Mouse (Mus musculus): ENCODE results near the gene Asic1. TPM values are rescaled to one million over a fixed set of nuclear protein-coding genes. Genes with fewer than 3 reads are reported as not detected.

Gene Asic1
- polyA plus RNA-seq, 1 experiment from 2014 or later, result 54.5 TPM

DNA sequence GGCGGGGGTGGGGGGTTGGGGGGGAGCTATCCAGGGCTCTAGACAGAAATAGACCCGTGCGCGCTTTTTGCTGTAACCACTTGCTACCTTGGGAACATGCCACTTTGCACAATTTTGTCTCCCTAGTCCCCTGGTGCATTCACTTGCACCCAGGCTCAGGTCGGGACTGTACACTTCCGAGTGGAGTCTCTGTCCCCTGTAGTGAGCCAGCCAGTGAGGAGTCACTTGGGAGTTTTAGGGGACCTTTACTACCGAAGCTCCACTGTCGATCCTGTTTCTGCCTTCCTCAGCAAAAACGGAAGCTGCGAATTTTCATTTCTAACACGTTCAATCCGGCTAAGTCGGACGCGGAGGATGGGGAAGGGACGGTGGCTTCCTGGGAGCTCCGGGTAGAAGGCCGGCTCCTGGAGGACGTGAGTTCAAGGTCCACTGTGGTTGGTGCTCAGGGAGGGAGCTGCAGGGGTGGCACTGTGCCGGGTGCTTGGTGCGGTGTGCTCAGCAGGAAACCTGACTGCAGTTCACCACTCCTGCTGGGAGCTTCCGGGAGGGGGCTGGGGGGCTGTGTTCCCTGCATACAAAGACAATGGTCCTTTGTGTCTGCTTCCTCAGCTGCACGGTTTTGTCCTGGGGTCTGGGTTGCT lies 34.0 kb downstream of the Asic1 start:
- H3K36me3 ChIP-seq, result peaks cover 56% of the 10 kb centered on the region
- H3K27ac ChIP-seq, result peak overlapping the region; percentile 97
- no peaks in the 10 kb centered on the region for H3K27me3 ChIP-seq
- H3K9ac ChIP-seq (replicated peaks), result peak overlapping the region; percentile 98
- H3K4me2 ChIP-seq (replicated peaks), result peak overlapping the region; percentile 94
- WGBS, result 17% methylated on average over 23 of the region's 23 CpGs
- ATAC-seq, result no peak
- H3K4me3 ChIP-seq (replicated peaks), result peak overlapping the region; percentile 85
- peaks cover 32% of the 10 kb centered on the region for H3K4me1 ChIP-seq (replicated peaks)
- H3K9me3 ChIP-seq, result no peaks in the 10 kb centered on the region

GRCm38 (mm10) chr15:99704881-99705280 lies 34.7 kb downstream of the Asic1 start:
- H3K27me3 ChIP-seq, result no peaks in the 10 kb centered on the region
- peaks cover 32% of the 10 kb centered on the region for H3K4me1 ChIP-seq (replicated peaks)
- peak overlapping the region; percentile 85 for H3K4me3 ChIP-seq (replicated peaks)
- H3K27ac ChIP-seq, result peak overlapping the region; percentile 97
- WGBS, result 18% methylated on average over 7 of the region's 7 CpGs
- H3K4me2 ChIP-seq (replicated peaks), result peak overlapping the region; percentile 94
- peaks cover 58% of the 10 kb centered on the region for H3K36me3 ChIP-seq
- peak overlapping the region; percentile 98 for H3K9ac ChIP-seq (replicated peaks)
- ATAC-seq, result no peak
- no peaks in the 10 kb centered on the region for H3K9me3 ChIP-seq

- H3K9me3 ChIP-seq, result no peaks in the 10 kb centered on the region
- peak within 1 kb of the TSS; percentile 94 for H3K4me2 ChIP-seq (replicated peaks)
- ATAC-seq, result no peak
- H3K4me1 ChIP-seq (replicated peaks), result peaks cover 32% of the 10 kb centered on the region
- H3K36me3 ChIP-seq, result peaks cover 60% of the 10 kb centered on the region
- 56% methylated on average over 11 of the region's 11 CpGs for WGBS
- no peaks in the 10 kb centered on the region for H3K27me3 ChIP-seq
- peak within 1 kb of the TSS; percentile 85 for H3K4me3 ChIP-seq (replicated peaks)
- peak within 1 kb of the TSS; percentile 97 for H3K27ac ChIP-seq
- peak within 1 kb of the TSS; percentile 98 for H3K9ac ChIP-seq (replicated peaks)
These were observed 35.4 kb downstream of the Asic1 start, which contains the start of gene Gm17349 for GRCm38 (mm10) chr15:99705440-99706048. Gene Gm17349 (minus strand): TSS chr15:99705490.

DNA sequence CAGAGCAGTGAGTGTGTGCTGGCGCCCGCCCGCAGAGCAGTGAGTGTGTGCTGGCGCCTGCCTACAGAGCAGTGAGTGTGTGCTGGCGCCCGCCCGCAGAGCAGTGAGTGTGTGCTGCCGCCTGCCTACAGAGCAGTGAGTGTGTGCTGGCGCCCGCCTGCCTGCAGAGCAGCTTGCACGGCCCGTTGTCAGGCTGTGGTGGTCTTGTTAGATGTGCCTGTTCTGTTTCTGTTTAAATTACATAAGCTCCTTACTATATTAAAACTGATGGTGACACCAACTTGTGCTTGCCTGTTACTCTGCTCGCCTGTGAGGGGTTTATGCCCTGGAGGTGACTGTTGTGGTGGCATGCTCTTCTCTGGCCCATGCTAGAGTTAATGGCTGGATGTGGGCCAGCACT lies 38.0 kb downstream of the Asic1 start:
- no peaks in the 10 kb centered on the region for H3K27me3 ChIP-seq
- H3K4me3 ChIP-seq (replicated peaks), result no peak overlapping the region
- no peak for ATAC-seq
- H3K36me3 ChIP-seq, result peaks cover 86% of the 10 kb centered on the region
- WGBS, result 94% methylated on average over 13 of the region's 13 CpGs
- no peak overlapping the region for H3K27ac ChIP-seq
- no peaks in the 10 kb centered on the region for H3K9me3 ChIP-seq
- H3K4me1 ChIP-seq (replicated peaks), result peaks cover 36% of the 10 kb centered on the region
- no peak overlapping the region for H3K9ac ChIP-seq (replicated peaks)
- no peak overlapping the region for H3K4me2 ChIP-seq (replicated peaks)

GRCm38 (mm10) chr15:99710221-99711190 lies 40.3 kb downstream of the Asic1 start:
- H3K4me2 ChIP-seq (replicated peaks), result no peak overlapping the region
- H3K4me1 ChIP-seq (replicated peaks), result peaks cover 31% of the 10 kb centered on the region
- no peak overlapping the region for H3K27ac ChIP-seq
- no peak for ATAC-seq
- H3K9ac ChIP-seq (replicated peaks), result no peak overlapping the region
- peaks cover 94% of the 10 kb centered on the region for H3K36me3 ChIP-seq
- no peaks in the 10 kb centered on the region for H3K27me3 ChIP-seq
- 94% methylated on average over 10 of the region's 10 CpGs for WGBS
- H3K9me3 ChIP-seq, result no peaks in the 10 kb centered on the region
- no peak overlapping the region for H3K4me3 ChIP-seq (replicated peaks)

- Histone ChIP-seq H3K9me3 (no peaks in the 10 kb centered on the region), H3K4me1 (replicated peaks) (peaks cover 35% of the 10 kb centered on the region), H3K4me2 (replicated peaks) (no peak overlapping the region), H3K27me3 (no peaks in the 10 kb centered on the region), H3K27ac (no peak overlapping the region), H3K36me3 (peaks cover 91% of the 10 kb centered on the region), H3K9ac (replicated peaks) (no peak overlapping the region), H3K4me3 (replicated peaks) (no peak overlapping the region)
- WGBS, result 86% methylated on average over 3 of the region's 3 CpGs
- no peak for ATAC-seq
These were observed 41.3 kb downstream of the Asic1 start for GRCm38 (mm10) chr15:99711491-99711890.

- H3K27me3 ChIP-seq, result no peaks in the 10 kb centered on the region
- 78% methylated on average over 13 of the region's 13 CpGs for WGBS
- no peak overlapping the region for H3K4me3 ChIP-seq (replicated peaks)
- ATAC-seq, result no peak
- H3K4me2 ChIP-seq (replicated peaks), result no peak overlapping the region
- H3K36me3 ChIP-seq, result peaks cover 81% of the 10 kb centered on the region
- peaks cover 39% of the 10 kb centered on the region for H3K4me1 ChIP-seq (replicated peaks)
- H3K27ac ChIP-seq, result peak overlapping the region; percentile 47
- no peak overlapping the region; the same call in 1 of the 2 replicates for H3K9ac ChIP-seq (replicated peaks)
- H3K9me3 ChIP-seq, result no peaks in the 10 kb centered on the region
These were observed 42.7 kb downstream of the Asic1 start for GRCm38 (mm10) chr15:99712666-99713559.

DNA sequence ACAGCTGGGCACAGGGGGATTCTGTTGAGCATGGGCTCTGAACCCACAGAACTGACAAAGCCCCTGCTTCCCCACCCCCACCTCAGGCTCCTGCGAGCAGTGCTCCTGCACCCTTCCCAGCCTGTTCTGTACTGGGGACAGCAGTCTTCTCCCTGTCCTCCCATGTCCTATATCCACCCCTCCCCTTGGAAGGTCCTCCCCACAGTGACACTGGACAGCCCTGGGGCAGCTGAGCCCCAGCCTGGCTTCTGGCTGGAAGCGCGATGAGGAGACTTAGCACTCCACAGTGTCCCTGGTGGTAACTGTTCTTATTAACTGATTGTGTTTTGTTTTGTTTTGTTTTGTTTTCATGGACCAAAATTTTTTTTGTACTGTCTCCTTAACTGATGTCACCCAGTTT lies 43.4 kb downstream of the Asic1 start:
- 81% methylated on average over 3 of the region's 3 CpGs for WGBS
- ATAC-seq, result peak; percentile 21; the same call in 1 of the 2 replicates
- H3K27ac ChIP-seq, result peak overlapping the region; percentile 47
- no peaks in the 10 kb centered on the region for H3K9me3 ChIP-seq
- no peak overlapping the region; the same call in 1 of the 2 replicates for H3K9ac ChIP-seq (replicated peaks)
- H3K27me3 ChIP-seq, result no peaks in the 10 kb centered on the region
- H3K4me1 ChIP-seq (replicated peaks), result peaks cover 39% of the 10 kb centered on the region
- H3K4me2 ChIP-seq (replicated peaks), result no peak overlapping the region
- peaks cover 79% of the 10 kb centered on the region for H3K36me3 ChIP-seq
- H3K4me3 ChIP-seq (replicated peaks), result no peak overlapping the region

- Histone ChIP-seq H3K4me2 (replicated peaks) (no peak overlapping the region), H3K27me3 (no peaks in the 10 kb centered on the region), H3K9me3 (no peaks in the 10 kb centered on the region), H3K9ac (replicated peaks) (0 out of 2 replicates have a peak overlapping the region, but pooled peaks have one; percentile 12), H3K4me3 (replicated peaks) (no peak overlapping the region), H3K27ac (peak overlapping the region; percentile 71), H3K36me3 (peaks cover 79% of the 10 kb centered on the region), H3K4me1 (replicated peaks) (peaks cover 39% of the 10 kb centered on the region)
- 66% methylated on average over 4 of the region's 4 CpGs for WGBS
- 0 out of 2 replicates have a peak, but pooled peaks have one; percentile 1 for ATAC-seq
These were observed 44.0 kb downstream of the Asic1 start for GRCm38 (mm10) chr15:99714206-99714605.

DNA sequence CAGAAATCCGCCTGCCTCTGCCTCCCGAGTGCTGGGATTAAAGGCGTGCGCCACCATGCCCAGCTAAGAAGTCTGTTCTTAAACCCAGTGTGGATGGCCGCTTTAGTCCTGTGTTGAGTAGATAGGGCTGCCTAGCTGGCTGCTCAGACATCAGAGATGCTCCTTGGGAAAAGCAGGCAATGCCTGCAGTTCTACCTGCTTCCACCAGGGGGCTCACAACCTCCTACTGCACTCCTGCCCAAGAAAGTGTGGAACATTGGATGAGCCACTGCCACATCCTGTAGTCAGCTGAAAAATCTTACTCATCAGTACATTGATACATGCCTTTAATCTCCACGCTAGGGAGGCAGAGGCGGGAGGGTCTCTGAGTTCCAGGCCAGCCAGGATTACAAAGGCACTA lies 44.7 kb downstream of the Asic1 start:
- Histone ChIP-seq H3K4me3 (replicated peaks) (no peak overlapping the region), H3K4me2 (replicated peaks) (no peak overlapping the region), H3K27ac (peak overlapping the region; percentile 71), H3K9me3 (no peaks in the 10 kb centered on the region), H3K9ac (replicated peaks) (no peak overlapping the region), H3K36me3 (peaks cover 73% of the 10 kb centered on the region), H3K4me1 (replicated peaks) (peaks cover 39% of the 10 kb centered on the region), H3K27me3 (no peaks in the 10 kb centered on the region)
- peak; percentile 53 for ATAC-seq
- WGBS, result 43% methylated on average over 7 of the region's 7 CpGs

DNA sequence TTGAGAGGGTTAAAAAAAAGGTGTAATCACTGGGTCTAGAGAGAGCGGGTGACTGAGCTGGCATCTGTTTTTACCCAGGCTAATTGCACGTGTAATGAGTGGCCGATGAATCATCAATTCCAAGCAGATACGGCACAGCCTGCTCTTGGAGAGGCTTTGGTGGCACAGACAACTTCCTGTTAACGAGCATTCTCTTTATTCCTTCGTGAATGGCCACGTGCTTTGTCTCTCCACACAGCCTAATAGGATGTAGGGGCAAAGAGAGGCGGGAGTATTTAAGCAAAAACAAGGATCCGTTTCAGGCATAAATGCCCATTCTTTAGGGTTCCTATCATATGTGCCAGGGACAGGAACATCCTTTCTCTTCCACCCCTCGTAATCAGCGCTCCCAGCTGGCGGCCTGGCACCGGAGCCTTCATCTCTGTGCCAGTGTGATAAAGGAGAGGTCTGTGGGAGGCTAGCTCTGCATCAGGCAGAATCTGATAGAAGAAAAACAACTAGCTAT lies 45.2 kb downstream of the Asic1 start:
- Histone ChIP-seq H3K4me1 (replicated peaks) (peaks cover 39% of the 10 kb centered on the region), H3K27me3 (no peaks in the 10 kb centered on the region), H3K4me2 (replicated peaks) (no peak overlapping the region), H3K27ac (peak overlapping the region; percentile 71), H3K4me3 (replicated peaks) (no peak overlapping the region), H3K9ac (replicated peaks) (no peak overlapping the region; the same call in 1 of the 2 replicates), H3K9me3 (no peaks in the 10 kb centered on the region), H3K36me3 (peaks cover 69% of the 10 kb centered on the region)
- 70% methylated on average over 13 of the region's 13 CpGs for WGBS
- peak; percentile 10 for ATAC-seq
